Comparison of ENCODE assay signal across 28 mouse cellular contexts in genomic region chr1:186263196-186263595, GRCm38 (mm10).
DNase-seq lines count a peak whose midpoint lies in the region; ATAC-seq and TF ChIP-seq lines count a peak whose summit lies in the region.
"Had no signal": no experiment of that assay in that cellular context is flagged by ENCODE, and none has a peak within 500 bp of the region (broad histone marks: within the 10 kb centered on the region; RNA-seq: fewer than 3 reads in every experiment).

No protein-coding gene starts in this region.

- TF ChIP-seq CTCF in lung, adult 2 months (IDR thresholded peaks at IDR 0.05; ENCODE audit: insufficient read depth, low read length): no peak
- no peak for TF ChIP-seq CTCF in stomach, postnatal 0 days (IDR thresholded peaks at IDR 0.05; ENCODE audit: low read depth)

- H3K9me3 ChIP-seq in heart, embryonic 10.5 days: no peaks in the 10 kb centered on the region; the same call in none of the 2 replicates
- H3K9me3 ChIP-seq in kidney, embryonic 14.5 days (ENCODE audit: control insufficient read depth, low read length): peaks cover 9% of the 10 kb centered on the region; the same call in 1 of the 2 replicates
- peaks cover 3% of the 10 kb centered on the region; the same call in 1 of the 2 replicates for H3K9me3 ChIP-seq in lung, embryonic 16.5 days (ENCODE audit: control insufficient read depth, low read length)
- no peaks in the 10 kb centered on the region for H3K9me3 ChIP-seq in stomach, postnatal 0 days (ENCODE audit: control insufficient read depth, low read length)
- H3K9me3 ChIP-seq: forebrain, embryonic 10.5 days; liver, embryonic 15.5 days had no signal

- intact Hi-C loops in heart, postnatal 10 days (cut with DNase I): no loop called here

- no peak for TF ChIP-seq EP300 in stomach, postnatal 0 days (optimal IDR thresholded peaks at IDR 0.05)

- H3K27ac ChIP-seq in heart, embryonic 10.5 days: peak overlapping the region; percentile 30; the same call in 1 of the 2 replicates
- H3K27ac ChIP-seq in kidney, embryonic 14.5 days (ENCODE audit: low read depth, low read length): no peak overlapping the region
- H3K27ac ChIP-seq in lung, embryonic 16.5 days (ENCODE audit: low read length): peak overlapping the region; percentile 63
- 0 out of 2 replicates have a peak overlapping the region, but pooled peaks have one; percentile 14 for H3K27ac ChIP-seq in stomach, postnatal 0 days (replicated peaks)
- H3K27ac ChIP-seq: forebrain, embryonic 10.5 days; hindbrain, embryonic 10.5 days; layer of hippocampus, adult 2 months; limb, embryonic 13.5 days; liver, embryonic 15.5 days; midbrain, embryonic 13.5 days had no signal

- H3K4me2 ChIP-seq in kidney, embryonic 14.5 days (replicated peaks; ENCODE audit: low read depth, low read length): no peak overlapping the region
- no peak overlapping the region for H3K4me2 ChIP-seq in lung, embryonic 16.5 days (ENCODE audit: low read depth, low read length)
- no peak overlapping the region for H3K4me2 ChIP-seq in stomach, postnatal 0 days (replicated peaks; ENCODE audit: low read depth)
- H3K4me2 ChIP-seq: heart, embryonic 11.5 days; limb, embryonic 13.5 days; liver, embryonic 15.5 days; midbrain, embryonic 13.5 days had no signal

- DNase-seq in heart, embryonic 10.5 days (ENCODE audit: low spot score): no peak
- no peak for DNase-seq in heart, postnatal 10 days
- DNase-seq in kidney, postnatal 36 days: peak; percentile 11 to 23
- DNase-seq in lung, adult 2 months: no peak
- DNase-seq in stomach, postnatal 0 days (ENCODE audit: low spot score): no peak
- no peak for DNase-seq in layer of hippocampus, adult 9-11 months
- DNase-seq: adrenal gland, adult 8-10 months; B cell, adult 2 months; cerebellum, adult 18-20 months; cerebellum, postnatal 14 days; gastrocnemius, postnatal 14 days; kidney, postnatal 10 days; layer of hippocampus, postnatal 36 days had no signal

- 0 out of 2 replicates have a peak, but pooled peaks cover 3% of the 10 kb centered on the region for H3K36me3 ChIP-seq in heart, embryonic 10.5 days
- no peaks in the 10 kb centered on the region for H3K36me3 ChIP-seq in kidney, embryonic 14.5 days (ENCODE audit: control insufficient read depth, insufficient read depth, low read length)
- H3K36me3 ChIP-seq in lung, embryonic 16.5 days (ENCODE audit: control insufficient read depth, insufficient read depth, low read length): no peaks in the 10 kb centered on the region
- H3K36me3 ChIP-seq in stomach, postnatal 0 days (ENCODE audit: control insufficient read depth, insufficient read depth, low read length): no peaks in the 10 kb centered on the region
- H3K36me3 ChIP-seq: forebrain, embryonic 10.5 days; G1E; hindbrain, embryonic 10.5 days; limb, embryonic 13.5 days; liver, embryonic 15.5 days; midbrain, embryonic 13.5 days had no signal

- WGBS in heart, embryonic 10.5 days: 75% methylated on average over 3 of the region's 3 CpGs
- 71% methylated on average over 3 of the region's 3 CpGs for WGBS in kidney, embryonic 14.5 days
- 59% methylated on average over 3 of the region's 3 CpGs for WGBS in lung, embryonic 16.5 days
- 58% methylated on average over 3 of the region's 3 CpGs for WGBS in lung, adult 2 months
- WGBS in stomach, postnatal 0 days: 61% methylated on average over 3 of the region's 3 CpGs

- H3K4me3 ChIP-seq in heart, embryonic 10.5 days: no peak overlapping the region
- H3K4me3 ChIP-seq in kidney, embryonic 14.5 days (ENCODE audit: low read length): no peak overlapping the region
- H3K4me3 ChIP-seq in lung, embryonic 16.5 days (ENCODE audit: low read length): no peak overlapping the region
- H3K4me3 ChIP-seq in lung, adult 2 months (replicated peaks; ENCODE audit: extremely low read depth, low read depth, low read length): no peak overlapping the region
- no peak overlapping the region for H3K4me3 ChIP-seq in stomach, postnatal 0 days (ENCODE audit: low read depth, low read length)
- H3K4me3 ChIP-seq: forebrain, embryonic 10.5 days; hindbrain, embryonic 10.5 days; layer of hippocampus, adult 2 months; limb, embryonic 13.5 days; liver, embryonic 15.5 days; megakaryocyte, embryonic 14.5 days; midbrain, embryonic 13.5 days had no signal

- H3K27me3 ChIP-seq in heart, embryonic 10.5 days (ENCODE audit: insufficient read depth, poor library complexity, severe bottlenecking): no peaks in the 10 kb centered on the region
- H3K27me3 ChIP-seq in kidney, embryonic 14.5 days (ENCODE audit: control insufficient read depth, insufficient read depth, low read length): no peaks in the 10 kb centered on the region
- H3K27me3 ChIP-seq in lung, embryonic 16.5 days (ENCODE audit: control insufficient read depth, insufficient read depth, low read depth, low read length): no peaks in the 10 kb centered on the region
- no peaks in the 10 kb centered on the region for H3K27me3 ChIP-seq in stomach, postnatal 0 days (ENCODE audit: control insufficient read depth, insufficient read depth, low read length)
- H3K27me3 ChIP-seq: CH12.LX; limb, embryonic 13.5 days; liver, embryonic 15.5 days; megakaryocyte, embryonic 14.5 days; midbrain, embryonic 13.5 days had no signal

- no peak overlapping the region for H3K9ac ChIP-seq in kidney, embryonic 14.5 days (ENCODE audit: low read depth, low read length)
- no peak overlapping the region for H3K9ac ChIP-seq in lung, embryonic 16.5 days (ENCODE audit: low read length)
- H3K9ac ChIP-seq in stomach, postnatal 0 days (ENCODE audit: low read length): no peak overlapping the region
- H3K9ac ChIP-seq: limb, embryonic 13.5 days; liver, embryonic 15.5 days; midbrain, embryonic 13.5 days had no signal

- ATAC-seq in kidney, embryonic 14.5 days (ENCODE audit: low FRiP score, low TSS enrichment): no peak
- ATAC-seq in lung, embryonic 16.5 days (ENCODE audit: low read depth): no peak
- ATAC-seq in stomach, postnatal 0 days (ENCODE audit: low FRiP score, low TSS enrichment): no peak
- ATAC-seq: forebrain, embryonic 16.5 days; hindbrain, embryonic 16.5 days; intestine, postnatal 0 days; midbrain, embryonic 13.5 days had no signal

- H3K4me1 ChIP-seq in heart, embryonic 10.5 days: peaks cover 11% of the 10 kb centered on the region
- peaks cover 12% of the 10 kb centered on the region for H3K4me1 ChIP-seq in kidney, embryonic 14.5 days (ENCODE audit: control insufficient read depth, insufficient read depth, low read length)
- peaks cover 34% of the 10 kb centered on the region for H3K4me1 ChIP-seq in lung, embryonic 16.5 days (replicated peaks; ENCODE audit: control insufficient read depth, insufficient read depth, low read length)
- peaks cover 10% of the 10 kb centered on the region for H3K4me1 ChIP-seq in lung, adult 2 months (ENCODE audit: control insufficient read depth, insufficient read depth, low read length)
- 0 out of 2 replicates have a peak, but pooled peaks cover 6% of the 10 kb centered on the region for H3K4me1 ChIP-seq in stomach, postnatal 0 days (replicated peaks; ENCODE audit: control insufficient read depth, insufficient read depth)
- H3K4me1 ChIP-seq: megakaryocyte, embryonic 14.5 days had no signal

- no peak for TF ChIP-seq POLR2A in lung, adult 2 months (IDR thresholded peaks at IDR 0.05; ENCODE audit: borderline replicate concordance, extremely low read depth, low read depth, low read length)

Comparison
In these comparisons a context has a peak if more than half of its experiments do, and no peak if none do; other contexts are left out.
1. DNase-seq: peak in kidney, postnatal 36 days (2 of 2); none in heart, embryonic 10.5 days (single experiment), heart, postnatal 10 days (0 of 2), lung, adult 2 months (single experiment), stomach, postnatal 0 days (single experiment) and layer of hippocampus, adult 9-11 months (single experiment).